Mouse (Mus musculus): ENCODE measurements around the gene Rnf216. TPM values are rescaled to one million over a fixed set of nuclear protein-coding genes. Genes with fewer than 3 reads are reported as not detected.
A peak's percentile ranks its signal among the peaks of the same experiment; 100 is the strongest.

Rnf216 gene
- polyA plus RNA-seq, 1 experiment from 2014 or later, result 49.5 TPM

- Histone ChIP-seq H3K27me3 (ENCODE audit: control insufficient read depth, insufficient read depth, low read length) (no peaks in the 10 kb centered on the region), H3K36me3 (ENCODE audit: control insufficient read depth, insufficient read depth, low read length) (no peaks in the 10 kb centered on the region), H3K9me3 (ENCODE audit: control insufficient read depth, low read length) (no peaks in the 10 kb centered on the region), H3K4me2 (replicated peaks; ENCODE audit: low read depth, low read length) (no peak overlapping the region), H3K27ac (ENCODE audit: low read depth, low read length) (no peak overlapping the region), H3K4me3 (ENCODE audit: low read depth, low read length) (no peak overlapping the region), H3K9ac (ENCODE audit: low read depth, low read length) (no peak overlapping the region), H3K4me1 (replicated peaks; ENCODE audit: control insufficient read depth, insufficient read depth, low read length) (no peaks in the 10 kb centered on the region)
- 77% methylated on average over 4 of the region's 4 CpGs for WGBS
- no peak for DNase-seq (ENCODE audit: low spot score)
- no peak for ATAC-seq (ENCODE audit: low FRiP score)
These were observed 12.1 kb upstream of the Rnf216 start for GRCm38 (mm10) chr5:143124805-143125378.

- WGBS, result 25% methylated on average over 1 of the region's 1 CpGs
- no peaks in the 10 kb centered on the region for H3K4me1 ChIP-seq (replicated peaks; ENCODE audit: control insufficient read depth, insufficient read depth, low read length)
- ATAC-seq (ENCODE audit: low FRiP score) (no peak), DNase-seq (ENCODE audit: low spot score) (no peak)
- no peak overlapping the region for H3K4me3 ChIP-seq (ENCODE audit: low read depth, low read length)
- H3K27ac ChIP-seq (ENCODE audit: low read depth, low read length), result no peak overlapping the region
- H3K27me3 ChIP-seq (ENCODE audit: control insufficient read depth, insufficient read depth, low read length), result no peaks in the 10 kb centered on the region
- H3K9me3 ChIP-seq (ENCODE audit: control insufficient read depth, low read length), result no peaks in the 10 kb centered on the region
- H3K4me2 ChIP-seq (replicated peaks; ENCODE audit: low read depth, low read length), result no peak overlapping the region
- no peaks in the 10 kb centered on the region for H3K36me3 ChIP-seq (ENCODE audit: control insufficient read depth, insufficient read depth, low read length)
- H3K9ac ChIP-seq (ENCODE audit: low read depth, low read length), result no peak overlapping the region
These were observed 9.9 kb upstream of the Rnf216 start for GRCm38 (mm10) chr5:143122673-143123072.

- Histone ChIP-seq H3K27me3 (ENCODE audit: control insufficient read depth, insufficient read depth, low read length) (no peaks in the 10 kb centered on the region), H3K4me1 (replicated peaks; ENCODE audit: control insufficient read depth, insufficient read depth, low read length) (no peaks in the 10 kb centered on the region), H3K9me3 (ENCODE audit: control insufficient read depth, low read length) (no peaks in the 10 kb centered on the region), H3K27ac (ENCODE audit: low read depth, low read length) (no peak overlapping the region), H3K4me3 (ENCODE audit: low read depth, low read length) (no peak overlapping the region), H3K4me2 (replicated peaks; ENCODE audit: low read depth, low read length) (no peak overlapping the region), H3K9ac (ENCODE audit: low read depth, low read length) (no peak overlapping the region), H3K36me3 (ENCODE audit: control insufficient read depth, insufficient read depth, low read length) (no peaks in the 10 kb centered on the region)
- 84% methylated on average over 8 of the region's 8 CpGs for WGBS
- no peak for DNase-seq (ENCODE audit: low spot score)
- no peak for ATAC-seq (ENCODE audit: low FRiP score)
These were observed 9.3 kb upstream of the Rnf216 start for GRCm38 (mm10) chr5:143122125-143122524.

- whole genome bisulfite sequencing, result 97% methylated on average over 3 of the region's 3 CpGs
- Histone ChIP-seq H3K4me2 (replicated peaks; ENCODE audit: low read depth, low read length) (no peak overlapping the region), H3K9ac (ENCODE audit: low read depth, low read length) (no peak overlapping the region), H3K27ac (ENCODE audit: low read depth, low read length) (no peak overlapping the region), H3K27me3 (ENCODE audit: control insufficient read depth, insufficient read depth, low read length) (no peaks in the 10 kb centered on the region), H3K4me1 (replicated peaks; ENCODE audit: control insufficient read depth, insufficient read depth, low read length) (no peaks in the 10 kb centered on the region), H3K4me3 (ENCODE audit: low read depth, low read length) (no peak overlapping the region), H3K36me3 (ENCODE audit: control insufficient read depth, insufficient read depth, low read length) (no peaks in the 10 kb centered on the region), H3K9me3 (ENCODE audit: control insufficient read depth, low read length) (no peaks in the 10 kb centered on the region)
- ATAC-seq (ENCODE audit: low FRiP score), result no peak
- DNase-seq (ENCODE audit: low spot score), result no peak
These were observed 6.0 kb downstream of the Rnf216 start for GRCm38 (mm10) chr5:143106842-143107241.

GRCm38 (mm10) chr5:143103231-143103630 lies 9.6 kb downstream of the Rnf216 start:
- no peak overlapping the region for H3K4me3 ChIP-seq (ENCODE audit: low read depth, low read length)
- H3K36me3 ChIP-seq (ENCODE audit: control insufficient read depth, insufficient read depth, low read length), result no peaks in the 10 kb centered on the region
- DNase-seq (ENCODE audit: low spot score) (no peak), ATAC-seq (ENCODE audit: low FRiP score) (no peak)
- no peaks in the 10 kb centered on the region for H3K9me3 ChIP-seq (ENCODE audit: control insufficient read depth, low read length)
- 96% methylated on average over 2 of the region's 2 CpGs for WGBS
- H3K27me3 ChIP-seq (ENCODE audit: control insufficient read depth, insufficient read depth, low read length), result no peaks in the 10 kb centered on the region
- H3K4me1 ChIP-seq (replicated peaks; ENCODE audit: control insufficient read depth, insufficient read depth, low read length), result no peaks in the 10 kb centered on the region
- no peak overlapping the region for H3K4me2 ChIP-seq (replicated peaks; ENCODE audit: low read depth, low read length)
- H3K27ac ChIP-seq (ENCODE audit: low read depth, low read length), result no peak overlapping the region
- no peak overlapping the region for H3K9ac ChIP-seq (ENCODE audit: low read depth, low read length)

GRCm38 (mm10) chr5:143101626-143102025 lies 11.2 kb downstream of the Rnf216 start:
- ATAC-seq (ENCODE audit: low FRiP score) (no peak), DNase-seq (ENCODE audit: low spot score) (no peak)
- Histone ChIP-seq H3K4me3 (ENCODE audit: low read depth, low read length) (no peak overlapping the region), H3K27ac (ENCODE audit: low read depth, low read length) (no peak overlapping the region), H3K9ac (ENCODE audit: low read depth, low read length) (no peak overlapping the region), H3K4me2 (replicated peaks; ENCODE audit: low read depth, low read length) (no peak overlapping the region), H3K36me3 (ENCODE audit: control insufficient read depth, insufficient read depth, low read length) (no peaks in the 10 kb centered on the region), H3K4me1 (replicated peaks; ENCODE audit: control insufficient read depth, insufficient read depth, low read length) (no peaks in the 10 kb centered on the region), H3K9me3 (ENCODE audit: control insufficient read depth, low read length) (no peaks in the 10 kb centered on the region), H3K27me3 (ENCODE audit: control insufficient read depth, insufficient read depth, low read length) (no peaks in the 10 kb centered on the region)
- 89% methylated on average over 1 of the region's 1 CpGs for WGBS

- H3K4me3 ChIP-seq (ENCODE audit: low read depth, low read length), result no peak overlapping the region
- no peaks in the 10 kb centered on the region for H3K4me1 ChIP-seq (replicated peaks; ENCODE audit: control insufficient read depth, insufficient read depth, low read length)
- 94% methylated on average over 7 of the region's 7 CpGs for WGBS
- DNase-seq (ENCODE audit: low spot score), result no peak
- no peak for ATAC-seq (ENCODE audit: low FRiP score)
- H3K27me3 ChIP-seq (ENCODE audit: control insufficient read depth, insufficient read depth, low read length), result no peaks in the 10 kb centered on the region
- no peak overlapping the region for H3K4me2 ChIP-seq (replicated peaks; ENCODE audit: low read depth, low read length)
- no peak overlapping the region for H3K27ac ChIP-seq (ENCODE audit: low read depth, low read length)
- H3K9ac ChIP-seq (ENCODE audit: low read depth, low read length), result no peak overlapping the region
- no peaks in the 10 kb centered on the region for H3K9me3 ChIP-seq (ENCODE audit: control insufficient read depth, low read length)
- H3K36me3 ChIP-seq (ENCODE audit: control insufficient read depth, insufficient read depth, low read length), result no peaks in the 10 kb centered on the region
These were observed 17.5 kb downstream of the Rnf216 start for GRCm38 (mm10) chr5:143095256-143095655.

GRCm38 (mm10) chr5:143092891-143093290 lies 19.9 kb downstream of the Rnf216 start:
- Histone ChIP-seq H3K9ac (ENCODE audit: low read depth, low read length) (no peak overlapping the region), H3K4me1 (replicated peaks; ENCODE audit: control insufficient read depth, insufficient read depth, low read length) (no peaks in the 10 kb centered on the region), H3K9me3 (ENCODE audit: control insufficient read depth, low read length) (no peaks in the 10 kb centered on the region), H3K36me3 (ENCODE audit: control insufficient read depth, insufficient read depth, low read length) (0 out of 2 replicates have a peak, but pooled peaks cover 6% of the 10 kb centered on the region), H3K27ac (ENCODE audit: low read depth, low read length) (no peak overlapping the region), H3K4me2 (replicated peaks; ENCODE audit: low read depth, low read length) (no peak overlapping the region), H3K4me3 (ENCODE audit: low read depth, low read length) (no peak overlapping the region), H3K27me3 (ENCODE audit: control insufficient read depth, insufficient read depth, low read length) (no peaks in the 10 kb centered on the region)
- DNase-seq (ENCODE audit: low spot score) (no peak), ATAC-seq (ENCODE audit: low FRiP score) (no peak)
- 68% methylated on average over 3 of the region's 3 CpGs for WGBS

- Histone ChIP-seq H3K4me2 (replicated peaks; ENCODE audit: low read depth, low read length) (no peak overlapping the region), H3K27me3 (ENCODE audit: control insufficient read depth, insufficient read depth, low read length) (no peaks in the 10 kb centered on the region), H3K9me3 (ENCODE audit: control insufficient read depth, low read length) (no peaks in the 10 kb centered on the region), H3K27ac (ENCODE audit: low read depth, low read length) (no peak overlapping the region), H3K4me1 (replicated peaks; ENCODE audit: control insufficient read depth, insufficient read depth, low read length) (no peaks in the 10 kb centered on the region), H3K36me3 (ENCODE audit: control insufficient read depth, insufficient read depth, low read length) (peaks cover 9% of the 10 kb centered on the region; the same call in 1 of the 2 replicates), H3K4me3 (ENCODE audit: low read depth, low read length) (no peak overlapping the region), H3K9ac (ENCODE audit: low read depth, low read length) (no peak overlapping the region)
- no peak for ATAC-seq (ENCODE audit: low FRiP score)
- 70% methylated on average over 4 of the region's 4 CpGs for whole genome bisulfite sequencing
- peak; percentile 67 for DNase-seq (ENCODE audit: low spot score)
These were observed 27.9 kb downstream of the Rnf216 start for GRCm38 (mm10) chr5:143084898-143085297.

Data from hindbrain, embryonic 11.5 days (tissue).